Mouse (Mus musculus): ENCODE results near the gene Wnt2b. TPM values are rescaled to one million over a fixed set of nuclear protein-coding genes. Genes with fewer than 3 reads are reported as not detected.

Gene Wnt2b
- polyA plus RNA-seq, 1 experiment from 2014 or later = 1.1 TPM

DNA sequence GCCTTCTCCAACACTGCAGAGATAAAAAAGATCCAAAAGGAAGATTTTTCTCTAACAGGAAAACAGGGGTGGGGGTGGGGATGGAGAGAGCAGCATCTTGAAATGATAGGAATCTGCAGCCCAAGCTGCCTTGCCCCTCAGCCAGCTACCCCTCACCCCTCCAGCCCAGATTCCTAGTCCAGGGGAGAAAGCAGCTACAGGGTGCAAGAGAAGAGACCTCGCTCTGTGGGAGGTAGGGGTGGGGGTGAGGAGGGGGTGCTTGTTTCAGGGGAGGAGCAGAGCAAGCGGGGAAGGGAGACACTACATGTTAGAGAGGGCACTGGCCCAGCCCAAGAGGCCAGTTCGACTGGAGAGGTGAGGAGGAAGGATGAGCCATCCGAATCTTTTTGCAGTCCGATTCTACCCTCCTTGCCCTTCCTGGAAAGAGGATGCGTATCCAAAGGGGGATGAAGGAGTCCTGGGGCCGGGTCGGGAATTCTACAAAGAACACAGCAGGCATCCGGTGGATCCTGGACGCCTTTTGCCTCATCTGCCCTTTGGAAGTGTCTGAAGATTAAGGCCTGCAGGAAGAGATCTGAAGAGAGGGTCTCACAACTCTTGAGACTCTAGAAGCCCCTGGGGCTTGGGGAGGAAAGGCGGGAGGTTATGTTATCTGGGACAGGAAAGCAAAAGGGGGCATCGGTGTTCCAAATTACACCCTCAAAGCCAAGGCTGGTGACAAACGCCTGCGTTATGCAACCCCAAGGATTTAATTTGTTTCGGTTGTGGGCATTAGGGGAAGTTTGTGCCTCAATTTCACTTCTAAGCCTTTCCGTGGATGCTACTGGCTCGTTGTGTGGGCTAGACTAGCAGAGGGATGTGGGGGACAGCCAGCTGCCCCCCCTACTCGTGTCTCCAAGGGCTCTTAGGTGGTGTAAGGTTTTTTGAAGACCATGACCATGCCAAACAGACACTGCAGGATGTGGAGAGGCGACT lies 1.4 kb downstream of the Wnt2b start:
- Histone ChIP-seq H3K9ac (no peak overlapping the region), H3K9me3 (replicated peaks) (no peaks in the 10 kb centered on the region), H3K4me3 (replicated peaks) (peak overlapping the region; percentile 51; the same call in 1 of the 2 replicates), H3K27ac (no peak overlapping the region), H3K4me1 (peaks cover 37% of the 10 kb centered on the region), H3K4me2 (no peak overlapping the region), H3K27me3 (peaks cover 79% of the 10 kb centered on the region), H3K36me3 (peaks cover under 1% of the 10 kb centered on the region; the same call in 1 of the 2 replicates)
- 14% methylated on average over 19 of the region's 19 CpGs for WGBS
- no peak for ATAC-seq (replicated peaks; ENCODE audit: low FRiP score)

- H3K9ac ChIP-seq = no peak overlapping the region
- no peak overlapping the region for H3K4me2 ChIP-seq
- peaks cover 7% of the 10 kb centered on the region for H3K4me1 ChIP-seq
- H3K27me3 ChIP-seq = peaks cover 39% of the 10 kb centered on the region
- no peaks in the 10 kb centered on the region for H3K9me3 ChIP-seq (replicated peaks)
- no peak overlapping the region for H3K27ac ChIP-seq
- H3K4me3 ChIP-seq (replicated peaks) = no peak overlapping the region
- WGBS = 65% methylated on average over 6 of the region's 6 CpGs
- ATAC-seq (replicated peaks; ENCODE audit: low FRiP score) = peak; percentile 38; the same call in 1 of the 2 replicates
- peaks cover 32% of the 10 kb centered on the region for H3K36me3 ChIP-seq
Measured at GRCm38 (mm10) chr3:104956131-104956581, 5.6 kb downstream of the Wnt2b start.

- no peak overlapping the region for H3K4me3 ChIP-seq (replicated peaks)
- no peaks in the 10 kb centered on the region for H3K9me3 ChIP-seq (replicated peaks)
- H3K36me3 ChIP-seq = peaks cover 44% of the 10 kb centered on the region
- H3K4me2 ChIP-seq = no peak overlapping the region
- H3K27me3 ChIP-seq = peaks cover 23% of the 10 kb centered on the region
- H3K27ac ChIP-seq = no peak overlapping the region
- WGBS = 96% methylated on average over 15 of the region's 15 CpGs
- ATAC-seq (replicated peaks; ENCODE audit: low FRiP score) = no peak
- H3K9ac ChIP-seq = no peak overlapping the region
- no peaks in the 10 kb centered on the region for H3K4me1 ChIP-seq
Measured at GRCm38 (mm10) chr3:104954551-104954950, 7.2 kb downstream of the Wnt2b start.

DNA sequence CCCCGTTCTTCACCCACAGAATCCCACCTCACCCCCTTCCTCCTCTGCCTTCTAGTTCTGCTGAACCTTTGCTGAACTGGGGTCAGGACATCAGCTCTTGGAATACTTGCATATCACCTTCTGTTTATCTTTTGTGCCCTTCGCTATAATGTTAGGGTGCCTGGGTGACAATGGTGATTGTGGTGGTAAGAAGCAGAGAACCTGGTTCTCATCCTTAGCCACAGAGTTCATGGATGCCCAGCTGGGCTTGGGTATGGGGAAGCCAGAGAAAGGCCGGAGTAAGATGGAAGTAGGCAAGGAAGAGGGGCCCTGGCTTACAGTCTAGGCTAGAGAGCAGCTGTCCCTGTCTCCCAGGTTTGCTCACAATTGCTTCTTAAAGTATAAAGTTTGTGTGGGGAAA lies 7.6 kb downstream of the Wnt2b start:
- no peak for ATAC-seq (replicated peaks; ENCODE audit: low FRiP score)
- WGBS = 100% methylated on average over 3 of the region's 3 CpGs

DNA sequence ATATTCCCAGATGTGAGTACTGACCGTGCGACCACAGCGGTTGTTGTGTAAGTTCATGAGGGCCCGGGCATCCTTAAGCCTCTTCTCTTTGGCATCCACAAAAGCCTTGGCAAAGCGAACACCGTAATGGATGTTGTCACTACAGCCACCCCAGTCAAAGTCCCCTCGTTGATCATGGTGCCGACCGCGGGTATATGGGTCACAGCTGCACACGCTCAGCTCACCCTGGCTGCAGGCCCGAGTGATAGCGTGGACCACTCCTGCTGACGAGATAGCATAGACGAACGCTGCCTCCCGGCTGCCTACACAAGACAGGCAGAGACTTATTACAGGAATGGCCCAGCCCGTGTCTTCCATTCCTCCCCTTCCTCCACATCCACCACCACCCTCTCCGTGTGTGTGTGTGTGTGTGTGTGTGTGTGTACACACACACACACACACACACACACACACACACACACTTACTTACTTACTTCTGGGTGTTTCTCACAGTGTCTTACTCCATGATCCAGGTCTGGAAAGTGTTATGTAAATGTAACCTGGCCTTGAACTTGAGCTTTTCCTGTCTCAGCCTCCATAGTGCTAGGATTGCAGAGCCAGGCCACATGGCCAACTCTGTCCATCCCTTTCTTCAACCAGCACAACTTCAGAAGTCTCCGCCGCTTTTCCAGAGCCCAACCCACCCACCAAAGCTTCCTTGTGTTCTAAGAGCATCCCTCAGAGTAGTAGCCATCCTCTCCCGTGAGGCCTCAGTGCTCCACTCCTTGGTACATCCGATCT lies 8.6 kb downstream of the Wnt2b start:
- no peak overlapping the region for H3K4me2 ChIP-seq
- 91% methylated on average over 23 of the region's 23 CpGs for WGBS

More for the DNA sequence above, 7.6 kb downstream of the Wnt2b start:
- H3K27ac ChIP-seq = no peak overlapping the region
- no peaks in the 10 kb centered on the region for H3K9me3 ChIP-seq (replicated peaks)
- no peaks in the 10 kb centered on the region for H3K4me1 ChIP-seq
- no peak overlapping the region for H3K9ac ChIP-seq
- peaks cover 45% of the 10 kb centered on the region for H3K36me3 ChIP-seq
- no peak overlapping the region for H3K4me2 ChIP-seq
- no peak overlapping the region for H3K4me3 ChIP-seq (replicated peaks)
- H3K27me3 ChIP-seq = peaks cover 19% of the 10 kb centered on the region

DNA sequence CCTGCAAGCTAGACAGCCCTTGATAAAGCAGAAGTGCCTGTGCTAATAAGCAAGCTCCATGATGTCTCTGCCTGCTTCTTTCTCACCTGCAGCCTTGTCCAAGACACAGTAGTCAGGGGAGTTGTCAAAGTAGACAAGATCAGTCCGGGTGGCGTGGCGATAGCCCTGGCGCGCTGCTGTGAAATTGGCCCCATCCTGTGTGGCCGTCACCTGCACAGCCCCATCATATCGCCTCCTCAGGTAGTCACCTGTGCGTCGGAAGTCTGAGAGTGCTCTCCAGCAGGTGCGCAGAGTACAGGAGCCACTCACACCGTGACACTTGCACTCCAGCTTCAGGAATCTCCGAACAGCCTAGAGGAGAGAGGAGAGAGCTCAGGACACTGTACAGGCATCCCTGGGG lies 10.8 kb downstream of the Wnt2b start:
- no peak overlapping the region for H3K4me2 ChIP-seq
- H3K36me3 ChIP-seq = peaks cover 66% of the 10 kb centered on the region
- WGBS = 94% methylated on average over 12 of the region's 12 CpGs
- H3K9ac ChIP-seq = no peak overlapping the region
- no peaks in the 10 kb centered on the region for H3K4me1 ChIP-seq
- no peaks in the 10 kb centered on the region for H3K27me3 ChIP-seq
- no peak for ATAC-seq (replicated peaks; ENCODE audit: low FRiP score)
- H3K4me3 ChIP-seq (replicated peaks) = no peak overlapping the region
- H3K9me3 ChIP-seq (replicated peaks) = no peaks in the 10 kb centered on the region
- no peak overlapping the region for H3K27ac ChIP-seq

More for the DNA sequence above, 8.6 kb downstream of the Wnt2b start:
- Histone ChIP-seq H3K4me1 (no peaks in the 10 kb centered on the region), H3K9me3 (replicated peaks) (no peaks in the 10 kb centered on the region), H3K27ac (no peak overlapping the region), H3K4me3 (replicated peaks) (no peak overlapping the region), H3K27me3 (peaks cover 8% of the 10 kb centered on the region; the same call in 1 of the 2 replicates), H3K9ac (no peak overlapping the region), H3K36me3 (peaks cover 51% of the 10 kb centered on the region)
- no peak for ATAC-seq (replicated peaks; ENCODE audit: low FRiP score)

GRCm38 (mm10) chr3:104944894-104945293 lies 16.8 kb downstream of the Wnt2b start:
- H3K27ac ChIP-seq = no peak overlapping the region

GRCm38 (mm10) chr3:104943333-104943732 lies 18.4 kb downstream of the Wnt2b start:
- Histone ChIP-seq H3K4me2 (no peak overlapping the region), H3K27ac (no peak overlapping the region), H3K4me3 (replicated peaks) (no peak overlapping the region), H3K9me3 (replicated peaks) (no peaks in the 10 kb centered on the region), H3K4me1 (peaks cover 21% of the 10 kb centered on the region), H3K27me3 (no peaks in the 10 kb centered on the region), H3K9ac (no peak overlapping the region), H3K36me3 (peaks cover 30% of the 10 kb centered on the region)
- peak; percentile 47 for ATAC-seq (replicated peaks; ENCODE audit: low FRiP score)
- WGBS = 25% methylated on average over 8 of the region's 8 CpGs

More at GRCm38 (mm10) chr3:104944894-104945293, 16.8 kb downstream of the Wnt2b start:
- 44% methylated on average over 9 of the region's 9 CpGs for WGBS
- Histone ChIP-seq H3K27me3 (no peaks in the 10 kb centered on the region), H3K4me1 (peaks cover 19% of the 10 kb centered on the region), H3K36me3 (peaks cover 32% of the 10 kb centered on the region), H3K9me3 (replicated peaks) (no peaks in the 10 kb centered on the region), H3K4me2 (no peak overlapping the region), H3K9ac (no peak overlapping the region), H3K4me3 (replicated peaks) (no peak overlapping the region)
- no peak for ATAC-seq (replicated peaks; ENCODE audit: low FRiP score)

GRCm38 (mm10) chr3:104942682-104943081 lies 19.0 kb downstream of the Wnt2b start:
- Histone ChIP-seq H3K27me3 (no peaks in the 10 kb centered on the region), H3K4me3 (replicated peaks) (no peak overlapping the region), H3K4me2 (no peak overlapping the region), H3K4me1 (peaks cover 21% of the 10 kb centered on the region), H3K27ac (0 out of 2 replicates have a peak overlapping the region, but pooled peaks have one; percentile 6), H3K9ac (no peak overlapping the region), H3K36me3 (peaks cover 30% of the 10 kb centered on the region), H3K9me3 (replicated peaks) (no peaks in the 10 kb centered on the region)
- WGBS = 50% methylated on average over 5 of the region's 5 CpGs
- ATAC-seq (replicated peaks; ENCODE audit: low FRiP score) = no peak

DNA sequence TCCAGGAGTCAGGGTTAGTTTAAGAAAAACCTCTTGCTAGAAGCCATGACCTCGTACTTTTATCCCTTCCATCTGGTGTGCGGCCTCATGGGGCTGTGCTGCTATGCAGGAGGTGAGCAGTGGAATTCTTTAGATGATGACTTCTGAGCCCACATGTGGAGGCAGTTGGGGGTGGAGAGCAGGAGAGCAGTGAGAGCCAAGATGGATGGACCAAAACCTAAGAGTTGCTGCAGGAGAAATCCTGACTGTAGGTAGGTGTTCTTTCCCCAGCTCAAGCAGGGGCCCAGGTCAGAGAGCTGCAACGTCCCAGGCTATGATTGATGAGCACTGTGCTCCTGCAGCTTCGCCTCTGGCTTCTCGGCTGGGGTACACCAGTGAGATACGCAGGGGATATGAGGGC lies 21.0 kb downstream of the Wnt2b start:
- Histone ChIP-seq H3K27me3 (no peaks in the 10 kb centered on the region), H3K27ac (no peak overlapping the region), H3K9me3 (replicated peaks) (no peaks in the 10 kb centered on the region), H3K4me2 (no peak overlapping the region), H3K36me3 (peaks cover 17% of the 10 kb centered on the region), H3K9ac (no peak overlapping the region), H3K4me3 (replicated peaks) (no peak overlapping the region), H3K4me1 (peaks cover 21% of the 10 kb centered on the region)
- ATAC-seq (replicated peaks; ENCODE audit: low FRiP score) = peak; percentile 46; the same call in 1 of the 2 replicates
- WGBS = 47% methylated on average over 6 of the region's 6 CpGs

- no peak overlapping the region for H3K27ac ChIP-seq
- no peak for ATAC-seq (replicated peaks; ENCODE audit: low FRiP score)
- H3K9me3 ChIP-seq (replicated peaks) = no peaks in the 10 kb centered on the region
- peaks cover 30% of the 10 kb centered on the region for H3K36me3 ChIP-seq
- H3K4me2 ChIP-seq = no peak overlapping the region
- no peak overlapping the region for H3K4me3 ChIP-seq (replicated peaks)
- no peaks in the 10 kb centered on the region for H3K27me3 ChIP-seq
- peaks cover 17% of the 10 kb centered on the region for H3K4me1 ChIP-seq
- WGBS = 63% methylated on average over 4 of the region's 4 CpGs
- no peak overlapping the region for H3K9ac ChIP-seq
Measured at GRCm38 (mm10) chr3:104938327-104938726, 23.4 kb downstream of the Wnt2b start.
